Mouse (Mus musculus): ENCODE data around the gene Slc7a1. TPM values are rescaled to one million over a fixed set of nuclear protein-coding genes. Genes with fewer than 3 reads are reported as not detected.

Slc7a1 gene
- total and polyA plus RNA-seq, 3 experiments = 20.5 to 78.3 (median 69.5) TPM

GRCm38 (mm10) chr5:148378707-148379106, 21.0 kb downstream of the Slc7a1 start:
- H3K36me3 ChIP-seq (replicated peaks in 1 of 2; ENCODE audit: control insufficient read depth in 1 of 2, insufficient read depth in 1 of 2, low read length in 1 of 2) = peaks cover 46 to 83% of the 10 kb centered on the region in 2 experiments
- peaks cover 5 to 35% of the 10 kb centered on the region in 2 experiments for H3K4me1 ChIP-seq (ENCODE audit: control insufficient read depth in 1 of 2, insufficient read depth in 2 of 2)
- no peak overlapping the region for H3K4me3 ChIP-seq (replicated peaks in 1 of 3; ENCODE audit: low read depth in 2 of 3, low read length in 2 of 3, poor library complexity in 1 of 3)
- H3K27me3 ChIP-seq (replicated peaks) = no peaks in the 10 kb centered on the region
- H3K4me2 ChIP-seq (ENCODE audit: insufficient read depth, low read depth, poor library complexity, severe bottlenecking) = no peak overlapping the region
- DNase-seq (ENCODE audit: extremely low read depth) = no peak
- in situ Hi-C loops (cut with MboI; ENCODE audit: low pct_ligation_motif_present, low pct_unique_long_range_greater_than_20kb, low sequenced_read_pairs) = no loop called here
- H3K9ac ChIP-seq (ENCODE audit: insufficient read depth, low read depth) = no peak overlapping the region
- dilution Hi-C loops (cut with MboI; ENCODE audit: extremely low pct_ligation_motif_present, extremely low pct_unique_long_range_greater_than_20kb, low sequenced_read_pairs) = no loop called here
- TF ChIP-seq CHD2 (IDR thresholded peaks at IDR 0.05; ENCODE audit: low read length) = no peak
- no peak for TF ChIP-seq TCF12 (IDR thresholded peaks at IDR 0.05; ENCODE audit: low read depth, low read length)
- TF ChIP-seq BHLHE40 (IDR thresholded peaks at IDR 0.05; ENCODE audit: low read depth, low read length) = no peak
- TF ChIP-seq MAFK (IDR thresholded peaks at IDR 0.05; ENCODE audit: insufficient replicate concordance, low read length) = no peak
- peaks cover 95% of the 10 kb centered on the region for H3K79me2 ChIP-seq (replicated peaks; ENCODE audit: control insufficient read depth, extremely low read depth, insufficient read depth, poor library complexity, severe bottlenecking)
- H3K9me3 ChIP-seq (replicated peaks; ENCODE audit: low read length) = peaks cover 23% of the 10 kb centered on the region
- peak overlapping the region; percentile 47 for H3K27ac ChIP-seq (ENCODE audit: insufficient read depth, low read depth)

DNA sequence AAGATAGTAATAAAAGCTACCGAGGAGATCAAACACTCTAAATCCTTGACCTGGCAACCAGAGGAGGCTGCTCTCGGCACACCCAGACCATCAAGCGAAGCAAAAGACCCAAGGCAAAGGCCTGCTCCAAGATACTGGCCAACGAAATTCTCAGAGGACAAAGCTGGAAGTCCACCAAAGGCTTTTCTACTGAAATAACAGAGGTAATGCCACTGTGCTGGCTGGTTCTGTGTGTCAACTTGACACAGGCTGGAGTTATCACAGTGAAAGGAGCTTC, 21.5 kb downstream of the Slc7a1 start:
- H3K4me2 ChIP-seq (ENCODE audit: insufficient read depth, low read depth, poor library complexity, severe bottlenecking) = no peak overlapping the region
- in situ Hi-C loops (cut with MboI; ENCODE audit: low pct_ligation_motif_present, low pct_unique_long_range_greater_than_20kb, low sequenced_read_pairs) (no loop called here), dilution Hi-C loops (cut with MboI; ENCODE audit: extremely low pct_ligation_motif_present, extremely low pct_unique_long_range_greater_than_20kb, low sequenced_read_pairs) (no loop called here)
- H3K79me2 ChIP-seq (replicated peaks; ENCODE audit: control insufficient read depth, extremely low read depth, insufficient read depth, poor library complexity, severe bottlenecking) = peaks cover 96% of the 10 kb centered on the region
- TF ChIP-seq MAFK (IDR thresholded peaks at IDR 0.05; ENCODE audit: insufficient replicate concordance, low read length) (no peak), KAT2A (IDR thresholded peaks at IDR 0.05; ENCODE audit: insufficient replicate concordance, low read length) (no peak), ZC3H11A (IDR thresholded peaks at IDR 0.05; ENCODE audit: low read depth, low read length) (no peak), NELFE (IDR thresholded peaks at IDR 0.05; ENCODE audit: low read depth, low read length) (no peak), RCOR1 (conservative IDR thresholded peaks at IDR 0.05; ENCODE audit: low read depth, low read length) (no peak)
- peaks cover 5 to 35% of the 10 kb centered on the region in 2 experiments for H3K4me1 ChIP-seq (ENCODE audit: control insufficient read depth in 1 of 2, insufficient read depth in 2 of 2)
- no peak overlapping the region for H3K9ac ChIP-seq (ENCODE audit: insufficient read depth, low read depth)
- H3K36me3 ChIP-seq (replicated peaks in 1 of 2; ENCODE audit: control insufficient read depth in 1 of 2, insufficient read depth in 1 of 2, low read length in 1 of 2) = peaks cover 47 to 83% of the 10 kb centered on the region in 2 experiments
- H3K27ac ChIP-seq (ENCODE audit: insufficient read depth, low read depth) = peak overlapping the region; percentile 47
- no peak for DNase-seq (ENCODE audit: extremely low read depth)
- peaks cover 23% of the 10 kb centered on the region for H3K9me3 ChIP-seq (replicated peaks; ENCODE audit: low read length)
- no peaks in the 10 kb centered on the region for H3K27me3 ChIP-seq (replicated peaks)
- no peak overlapping the region for H3K4me3 ChIP-seq (replicated peaks in 1 of 3; ENCODE audit: low read depth in 2 of 3, low read length in 2 of 3, poor library complexity in 1 of 3)

DNA sequence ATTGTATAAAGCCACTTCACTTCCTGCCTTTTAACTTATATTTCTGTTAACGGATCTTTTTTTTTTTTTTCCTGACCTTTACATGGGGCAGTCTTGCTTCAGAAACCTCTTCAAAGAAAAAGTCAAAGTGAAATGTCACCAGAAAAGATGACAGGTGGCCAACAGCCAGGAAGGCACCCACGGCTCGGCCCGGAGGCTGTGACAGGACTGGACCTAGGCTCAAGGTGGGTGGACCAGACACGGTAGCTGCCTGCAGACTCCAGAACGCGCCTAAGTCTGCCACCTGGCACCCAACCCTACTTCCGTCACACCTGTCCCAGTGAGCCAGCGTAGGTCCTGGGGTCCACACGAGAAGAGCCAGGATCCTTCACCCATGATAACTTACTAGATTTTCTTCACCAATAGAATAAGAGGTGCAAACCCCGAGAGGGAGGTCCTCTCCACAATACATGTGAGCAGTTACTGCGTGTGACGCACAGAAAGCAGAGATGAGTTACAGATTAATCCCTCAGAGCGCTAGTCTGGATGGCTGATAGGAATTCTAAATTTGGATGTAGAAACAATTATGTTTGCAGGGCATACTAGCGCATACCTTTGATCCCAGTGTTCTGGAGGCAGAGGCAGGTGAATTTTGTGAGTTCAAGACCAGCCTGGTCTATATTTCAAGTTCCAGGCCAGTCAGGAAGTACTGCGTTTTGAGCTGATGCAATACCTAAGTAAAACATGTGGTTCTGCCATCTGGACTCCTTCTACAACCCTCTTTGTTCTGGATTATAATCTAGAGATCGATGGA, 22.1 kb downstream of the Slc7a1 start:
- Histone ChIP-seq H3K79me2 (replicated peaks; ENCODE audit: control insufficient read depth, extremely low read depth, insufficient read depth, poor library complexity, severe bottlenecking) (peaks cover 96% of the 10 kb centered on the region), H3K9ac (ENCODE audit: insufficient read depth, low read depth) (no peak overlapping the region), H3K4me2 (ENCODE audit: insufficient read depth, low read depth, poor library complexity, severe bottlenecking) (no peak overlapping the region), H3K4me3 (replicated peaks in 1 of 3; ENCODE audit: low read depth in 2 of 3, low read length in 2 of 3, poor library complexity in 1 of 3) (no peak overlapping the region), H3K27me3 (replicated peaks) (no peaks in the 10 kb centered on the region), H3K9me3 (replicated peaks; ENCODE audit: low read length) (peaks cover 25% of the 10 kb centered on the region), H3K36me3 (replicated peaks in 1 of 2; ENCODE audit: control insufficient read depth in 1 of 2, insufficient read depth in 1 of 2, low read length in 1 of 2) (peaks cover 48 to 82% of the 10 kb centered on the region in 2 experiments), H3K4me1 (ENCODE audit: control insufficient read depth in 1 of 2, insufficient read depth in 2 of 2) (peaks cover 5 to 35% of the 10 kb centered on the region in 2 experiments), H3K27ac (ENCODE audit: insufficient read depth, low read depth) (peak overlapping the region; percentile 47; the same call in 1 of the 2 replicates)
- dilution Hi-C loops (cut with MboI; ENCODE audit: extremely low pct_ligation_motif_present, extremely low pct_unique_long_range_greater_than_20kb, low sequenced_read_pairs) (no loop called here), in situ Hi-C loops (cut with MboI; ENCODE audit: low pct_ligation_motif_present, low pct_unique_long_range_greater_than_20kb, low sequenced_read_pairs) (no loop called here)
- DNase-seq (ENCODE audit: extremely low read depth) = no peak
- TF ChIP-seq USF1 (IDR thresholded peaks at IDR 0.05; ENCODE audit: low read depth, low read length) (no peak), ZNF384 (IDR thresholded peaks at IDR 0.05; ENCODE audit: low read depth, low read length) (peak; percentile 31; the same call in 1 of the 2 replicates), TBP (conservative IDR thresholded peaks at IDR 0.05; ENCODE audit: low read depth, low read length) (no peak), MAFK (IDR thresholded peaks at IDR 0.05; ENCODE audit: insufficient replicate concordance, low read length) (no peak), BHLHE40 (IDR thresholded peaks at IDR 0.05; ENCODE audit: low read depth, low read length) (no peak), MYC (IDR thresholded peaks at IDR 0.05; ENCODE audit: low read depth, low read length) (peak; percentile 66; the same call in 1 of the 2 replicates), JUND (conservative IDR thresholded peaks at IDR 0.05; ENCODE audit: low read depth, low read length) (no peak), GABPA (IDR thresholded peaks at IDR 0.05; ENCODE audit: insufficient replicate concordance, low read depth, low read length) (no peak), ETS1 (conservative IDR thresholded peaks at IDR 0.05; ENCODE audit: low read depth, low read length) (no peak), SIN3A (IDR thresholded peaks at IDR 0.05; ENCODE audit: low read length) (no peak), NELFE (IDR thresholded peaks at IDR 0.05; ENCODE audit: low read depth, low read length) (no peak), ZC3H11A (IDR thresholded peaks at IDR 0.05; ENCODE audit: low read depth, low read length) (no peak), JUN (IDR thresholded peaks at IDR 0.05; ENCODE audit: insufficient read depth, low read depth, low read length) (no peak), PAX5 (IDR thresholded peaks at IDR 0.05; ENCODE audit: low read length) (no peak), CHD2 (IDR thresholded peaks at IDR 0.05; ENCODE audit: low read length) (no peak)
